ENCODE assay signal across 9 mouse cellular contexts in the genomic region with DNA sequence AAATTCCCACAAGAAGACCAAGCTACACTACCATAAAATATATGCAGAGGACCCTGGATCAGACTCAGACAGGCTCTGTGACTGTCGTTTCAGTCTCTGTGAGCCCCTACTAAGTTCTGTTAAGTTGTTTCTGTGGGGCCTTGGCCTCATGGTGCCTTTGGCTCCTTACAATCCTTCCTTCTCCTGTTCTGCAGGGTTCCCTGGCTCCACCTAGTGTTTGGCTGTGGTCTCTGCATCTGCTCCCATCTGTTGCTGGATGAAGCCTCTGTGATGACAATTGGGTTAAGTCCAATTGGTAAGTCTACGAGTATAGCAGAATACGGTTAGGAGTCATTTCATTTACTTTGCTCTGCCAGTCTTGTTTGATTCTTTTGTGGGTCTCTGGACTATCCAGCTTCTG. TPM values are rescaled to one million over a fixed set of nuclear protein-coding genes. Genes with fewer than 3 reads are reported as not detected.
DNase-seq lines count a peak whose midpoint lies in the region; ATAC-seq lines count a peak whose summit lies in the region.
"Had no signal": no experiment of that assay in that cellular context is flagged by ENCODE, and none has a peak within 500 bp of the region (broad histone marks: within the 10 kb centered on the region; RNA-seq: fewer than 3 reads in every experiment).

No protein-coding gene starts in this region.

- peak; percentile 49; the same call in 1 of the 2 replicates for ATAC-seq in liver, embryonic 15.5 days (ENCODE audit: insufficient read depth)

- no peaks in the 10 kb centered on the region for H3K9me3 ChIP-seq in liver, embryonic 15.5 days (replicated peaks)
- H3K9me3 ChIP-seq: limb, embryonic 15.5 days had no signal

- H3K4me2 ChIP-seq in liver, embryonic 15.5 days = peak overlapping the region; percentile 14; the same call in 1 of the 2 replicates
- H3K4me2 ChIP-seq: limb, embryonic 15.5 days had no signal

- 0 out of 2 replicates have a peak overlapping the region, but pooled peaks have one; percentile 10 for H3K9ac ChIP-seq in liver, embryonic 15.5 days
- H3K9ac ChIP-seq: limb, embryonic 15.5 days had no signal

- H3K4me1 ChIP-seq in liver, embryonic 15.5 days (replicated peaks) = peaks cover 66% of the 10 kb centered on the region
- H3K4me1 ChIP-seq: limb, embryonic 15.5 days had no signal

- no peak overlapping the region for H3K4me3 ChIP-seq in liver, embryonic 15.5 days (replicated peaks)
- H3K4me3 ChIP-seq: limb, embryonic 15.5 days had no signal

- H3K36me3 ChIP-seq in liver, embryonic 15.5 days (replicated peaks) = no peaks in the 10 kb centered on the region
- H3K36me3 ChIP-seq: limb, embryonic 15.5 days had no signal

- H3K27me3 ChIP-seq in liver, embryonic 15.5 days = no peaks in the 10 kb centered on the region
- H3K27me3 ChIP-seq: limb, embryonic 15.5 days had no signal

- DNase-seq in urinary bladder, postnatal 14 days (ENCODE audit: low spot score) = peak; percentile 75
- DNase-seq in urinary bladder, adult 2 months (ENCODE audit: low spot score) = no peak
- DNase-seq in cerebellum, adult 11-12 months = peak; percentile 59
- DNase-seq in gastrocnemius, adult 18-20 months (ENCODE audit: low spot score) = peak; percentile 85
- DNase-seq in kidney, postnatal 36 days = peak; percentile 75 to 89
- peak; percentile 76 for DNase-seq in right cerebral cortex, adult 18-20 months
- peak; percentile 60 for DNase-seq in urinary bladder, postnatal 25 days (ENCODE audit: low spot score)

- WGBS in liver, embryonic 15.5 days (ENCODE audit: insufficient replicate concordance) = 30% methylated on average over 3 of the region's 3 CpGs

- H3K27ac ChIP-seq in liver, embryonic 15.5 days (replicated peaks) = peak overlapping the region; percentile 73
- H3K27ac ChIP-seq: limb, embryonic 15.5 days had no signal

RNA-seq across cellular contexts. Expression of a gene that starts 1.5 kb away (rescaled TPM):
- 2.3 and 3.0 TPM in 2 replicates for polyA plus RNA-seq in urinary bladder, adult 2 months (2012; rRNA removed)
- total RNA-seq in gastrocnemius, adult 18-20 months (2021) = under 1 TPM; 0.23 to 0.47 TPM
- 132 and 133 TPM in 2 replicates for polyA plus RNA-seq in liver, embryonic 15.5 days (2015; fragmentation: Nextera tagmentation; extraction: Ambion mirVana)

Comparison
In these comparisons a context has a peak if more than half of its experiments do, and no peak if none do; other contexts are left out.
1. RNA of a gene that starts 1.5 kb away (polyA plus RNA-seq): 132 to 133 TPM in liver, embryonic 15.5 days; 2.3 to 3.0 TPM in urinary bladder, adult 2 months; every median in the first group is over 10 times any median in the second.